Mouse (Mus musculus): ENCODE results near the gene Rsrc1. TPM values are rescaled to one million over a fixed set of nuclear protein-coding genes. Genes with fewer than 3 reads are reported as not detected.
A peak's percentile ranks its signal among the peaks of the same experiment; 100 is the strongest.
"Not testable (repeated sequence)": the region's sequence is repeated elsewhere in the genome, so short reads cannot be mapped to it uniquely, and the experiment has no call there.

The Rsrc1 gene
- total RNA-seq, 2 experiments from 2014 or later, result 28.5 to 29.4 TPM

DNA sequence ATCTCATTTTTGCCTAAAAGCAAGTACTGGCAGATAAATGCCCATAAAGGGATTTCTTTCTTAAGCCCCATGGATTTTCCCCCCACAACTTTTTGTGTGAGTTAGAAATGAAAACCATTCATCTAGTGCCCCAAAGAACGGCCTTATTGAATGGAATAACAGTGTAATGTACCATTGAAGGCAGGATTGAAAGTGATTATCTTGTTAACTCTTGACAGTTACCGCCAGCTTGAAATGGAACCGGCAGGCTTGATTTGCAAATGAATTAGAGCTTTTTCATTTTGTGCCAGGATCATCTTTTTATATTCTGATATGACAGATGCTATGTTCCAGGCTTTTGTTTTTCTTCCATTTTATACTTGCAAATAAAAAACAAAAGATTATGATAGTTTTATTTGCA lies 166.1 kb downstream of the Rsrc1 start:
- intact Hi-C loops (cut with DNase I), result no loop called here
- DNase-seq (ENCODE audit: extremely low spot score in 1 of 2, low spot score in 2 of 2), result no peak

DNA sequence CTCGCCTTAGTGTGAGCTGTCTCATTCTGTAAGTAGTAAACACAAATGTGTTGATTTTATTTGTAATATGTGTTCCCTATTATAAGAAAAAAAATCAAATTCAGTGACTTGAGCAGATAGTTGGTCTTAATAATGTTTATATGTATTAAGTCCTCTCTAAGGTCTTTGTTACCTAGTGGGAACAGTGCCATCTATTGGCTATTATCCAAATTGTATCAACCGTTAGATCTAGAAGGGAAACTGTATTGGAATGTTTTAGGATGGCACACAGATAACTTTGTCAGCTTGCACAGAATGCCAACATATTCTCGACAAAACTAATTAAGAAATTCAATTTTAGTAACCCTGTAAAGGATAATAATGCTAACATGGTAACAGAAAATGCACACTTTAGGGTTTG lies 216.0 kb downstream of the Rsrc1 start:
- intact Hi-C loops (cut with DNase I), result no loop called here
- no peak for DNase-seq (ENCODE audit: extremely low spot score in 1 of 2, low spot score in 2 of 2)

DNA sequence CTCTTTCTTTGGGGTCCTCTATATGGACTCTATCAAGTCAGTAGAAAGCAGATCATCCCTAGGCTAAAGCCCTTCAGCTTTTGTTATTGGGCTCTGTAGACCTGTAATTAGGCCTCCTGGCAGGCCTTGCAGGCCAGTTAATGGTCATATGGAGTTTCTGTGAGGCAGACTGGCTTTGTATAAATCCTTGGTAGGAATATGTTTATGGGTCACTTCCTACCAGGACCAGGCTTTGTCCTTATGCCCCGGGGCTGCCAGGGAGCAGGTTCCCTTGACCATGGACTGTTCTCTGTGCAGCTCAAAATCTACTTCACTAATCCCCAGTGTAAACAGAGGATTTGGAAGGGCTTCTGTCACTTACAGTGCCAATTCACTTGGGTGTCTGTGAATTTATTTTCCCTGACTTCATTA lies 231.9 kb downstream of the Rsrc1 start:
- no peak for DNase-seq (ENCODE audit: extremely low spot score in 1 of 2, low spot score in 2 of 2)
- intact Hi-C loops (cut with DNase I), result no loop called here

- no peak for DNase-seq (ENCODE audit: extremely low spot score in 1 of 2, low spot score in 2 of 2)
- intact Hi-C loops (cut with DNase I), result no loop called here
Observed at GRCm38 (mm10) chr3:67232617-67233241, 251.5 kb downstream of the Rsrc1 start.

DNA sequence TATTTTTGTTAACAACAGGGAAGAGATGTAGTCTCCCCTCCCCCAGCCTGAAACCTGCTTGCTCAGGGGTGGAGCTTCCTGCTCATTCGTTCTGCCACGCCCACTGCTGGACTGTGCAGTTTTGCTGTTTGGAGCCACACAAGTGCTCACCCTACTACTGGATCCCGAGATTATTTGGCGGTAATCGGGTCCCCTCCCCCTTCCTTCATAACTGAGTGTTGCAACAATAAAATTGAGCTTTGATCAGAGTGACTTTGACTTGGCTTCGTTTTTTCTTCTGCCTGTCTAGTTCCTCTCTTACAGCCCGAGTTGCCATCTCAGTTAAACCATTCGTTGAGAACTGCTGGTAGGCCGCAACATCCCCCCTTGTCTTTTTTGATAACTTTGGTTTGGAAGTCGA lies 261.3 kb downstream of the Rsrc1 start:
- intact Hi-C loops (cut with DNase I), result not testable (repeated sequence)
- peak in 1 of 2 experiments; percentile 16 for DNase-seq (ENCODE audit: extremely low spot score in 1 of 2, low spot score in 2 of 2)

- DNase-seq (ENCODE audit: extremely low spot score in 1 of 2, low spot score in 2 of 2), result no peak
- intact Hi-C loops (cut with DNase I), result loop anchor here (5.0 to 10.0 kb wide), 2 partner anchors 283 to 855 kb away; partner anchors contain the start of genes Rsrc1 and Shox2
Observed at GRCm38 (mm10) chr3:67267448-67267847, 286.3 kb downstream of the Rsrc1 start.

- no peak for DNase-seq (ENCODE audit: extremely low spot score in 1 of 2, low spot score in 2 of 2)
- intact Hi-C loops (cut with DNase I), result no loop called here
Observed at GRCm38 (mm10) chr3:67279781-67280180, 298.6 kb downstream of the Rsrc1 start.

DNA sequence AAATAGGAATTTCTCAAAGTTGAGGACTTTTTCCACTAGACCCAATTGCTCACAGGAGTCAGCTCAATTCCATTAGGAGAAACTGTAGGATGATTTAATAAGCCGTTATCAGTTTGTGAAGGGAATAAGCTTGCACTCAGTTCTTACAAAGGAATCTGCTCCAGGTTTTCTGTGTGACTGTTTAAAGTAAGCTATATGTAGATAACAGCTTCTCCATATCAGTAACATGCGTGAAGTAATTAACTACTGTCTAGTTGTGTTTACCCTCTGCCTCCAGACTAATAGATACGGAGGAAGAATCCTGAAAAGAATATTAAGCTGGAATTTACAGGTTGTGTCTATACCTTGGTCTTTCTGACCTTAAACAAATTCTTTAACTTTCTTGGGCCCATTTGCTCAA lies 299.1 kb downstream of the Rsrc1 start:
- no peak for DNase-seq (ENCODE audit: extremely low spot score in 1 of 2, low spot score in 2 of 2)
- intact Hi-C loops (cut with DNase I), result no loop called here

DNA sequence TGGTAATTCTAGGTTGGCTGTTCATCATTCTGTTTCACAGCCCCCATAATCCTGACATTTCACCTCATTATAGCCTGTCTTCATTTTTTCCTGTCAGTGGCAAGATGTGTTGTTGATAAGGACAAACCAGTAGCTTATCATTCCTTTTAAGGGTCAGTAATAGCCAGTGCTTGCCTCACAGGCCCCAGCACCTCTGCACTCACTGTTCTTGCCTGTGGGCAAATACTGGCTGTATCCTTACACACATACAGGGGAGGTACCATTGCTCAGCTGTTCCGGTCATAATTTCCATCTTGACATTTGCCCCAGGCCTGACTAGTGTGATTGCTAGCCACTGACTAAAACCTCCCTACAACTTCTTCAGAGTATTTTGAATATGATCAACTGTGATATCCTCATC lies 302.8 kb downstream of the Rsrc1 start:
- DNase-seq (ENCODE audit: extremely low spot score in 1 of 2, low spot score in 2 of 2), result no peak
- intact Hi-C loops (cut with DNase I), result no loop called here

DNA sequence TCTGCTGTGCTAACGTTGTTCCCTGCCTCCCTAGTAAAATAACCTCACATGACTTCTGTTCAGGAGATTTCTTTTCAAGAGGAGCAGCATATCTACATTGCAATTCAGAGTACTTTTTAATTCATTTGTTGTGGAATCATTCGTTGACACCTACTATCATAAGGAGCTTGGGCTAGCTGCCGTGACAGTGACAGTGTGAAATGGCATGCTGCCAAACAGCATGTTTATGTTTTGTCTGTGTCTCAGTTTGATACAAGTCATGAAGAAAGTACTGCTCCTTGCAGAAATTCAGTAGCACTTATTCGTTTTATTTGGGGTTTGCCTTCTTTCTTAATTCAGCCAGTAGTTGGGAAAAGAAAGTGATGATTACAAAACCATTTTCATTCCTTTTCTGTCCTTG lies 303.7 kb downstream of the Rsrc1 start:
- peak in 1 of 2 experiments; percentile 20 for DNase-seq (ENCODE audit: extremely low spot score in 1 of 2, low spot score in 2 of 2)
- intact Hi-C loops (cut with DNase I), result no loop called here

- intact Hi-C loops (cut with DNase I), result no loop called here
- DNase-seq (ENCODE audit: extremely low spot score in 1 of 2, low spot score in 2 of 2), result no peak
Observed at GRCm38 (mm10) chr3:67288664-67289063, 307.5 kb downstream of the Rsrc1 start.

GRCm38 (mm10) chr3:67289482-67289881 lies 308.3 kb downstream of the Rsrc1 start:
- DNase-seq (ENCODE audit: extremely low spot score in 1 of 2, low spot score in 2 of 2), result no peak
- intact Hi-C loops (cut with DNase I), result no loop called here

GRCm38 (mm10) chr3:67308725-67309124 lies 327.5 kb downstream of the Rsrc1 start:
- DNase-seq (ENCODE audit: extremely low spot score in 1 of 2, low spot score in 2 of 2), result no peak
- intact Hi-C loops (cut with DNase I), result no loop called here

DNA sequence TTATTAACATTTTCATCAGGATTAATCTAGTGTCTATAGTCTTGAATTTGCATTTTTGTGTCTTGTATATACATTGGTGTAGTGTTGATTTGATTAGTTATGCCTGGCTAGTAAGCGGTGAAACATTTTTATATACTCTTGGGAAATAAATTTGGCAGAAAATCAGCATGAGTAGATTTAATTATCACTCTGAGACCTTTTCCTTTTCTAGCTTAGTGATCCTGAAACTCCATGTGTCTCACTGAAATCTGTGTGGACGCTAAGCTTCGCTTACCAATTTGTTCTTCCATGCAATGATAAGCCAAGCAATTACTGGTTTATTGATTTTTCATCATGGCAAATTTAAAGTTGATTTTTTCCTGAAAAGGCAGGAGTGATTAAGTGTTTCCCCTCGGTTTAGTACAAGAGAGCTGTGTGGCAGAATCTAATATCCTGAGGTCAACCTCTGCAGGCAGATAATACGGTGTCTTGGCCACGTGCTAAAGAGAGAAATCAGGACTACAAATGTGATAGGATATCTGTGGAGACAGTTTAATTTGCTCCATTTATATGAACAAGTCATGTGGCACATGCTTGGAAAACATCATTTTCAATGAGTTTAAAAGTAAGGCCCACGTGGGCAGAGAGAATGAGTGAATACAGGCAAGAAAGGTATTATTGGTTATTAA lies 328.6 kb downstream of the Rsrc1 start:
- intact Hi-C loops (cut with DNase I), result no loop called here
- DNase-seq (ENCODE audit: extremely low spot score in 1 of 2, low spot score in 2 of 2), result no peak

DNA sequence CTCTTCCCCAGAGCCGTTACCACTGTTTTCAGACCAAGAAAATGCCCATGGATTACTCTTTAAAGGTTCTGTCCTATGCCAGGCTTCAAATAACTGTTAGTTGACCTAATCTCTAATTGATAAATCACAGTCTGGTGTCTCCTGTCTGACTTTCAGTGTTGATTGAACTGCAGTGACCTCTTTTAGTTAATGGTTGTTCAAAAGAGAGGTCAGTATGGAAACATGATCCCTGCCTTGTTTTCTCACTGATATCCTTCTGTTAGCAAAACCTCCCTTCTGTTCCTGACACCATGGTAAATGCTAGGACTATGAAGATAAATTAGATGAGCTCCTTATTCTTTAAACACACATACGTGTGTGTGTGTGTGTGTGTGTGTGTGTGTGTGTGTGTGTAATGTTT lies 330.2 kb downstream of the Rsrc1 start:
- intact Hi-C loops (cut with DNase I), result no loop called here
- no peak for DNase-seq (ENCODE audit: extremely low spot score in 1 of 2, low spot score in 2 of 2)

- no peak for DNase-seq (ENCODE audit: extremely low spot score in 1 of 2, low spot score in 2 of 2)
- intact Hi-C loops (cut with DNase I), result no loop called here
Observed at GRCm38 (mm10) chr3:67322422-67322821, 341.2 kb downstream of the Rsrc1 start.

GRCm38 (mm10) chr3:67339558-67339957 lies 358.4 kb downstream of the Rsrc1 start:
- DNase-seq (ENCODE audit: extremely low spot score in 1 of 2, low spot score in 2 of 2), result no peak
- intact Hi-C loops (cut with DNase I), result no loop called here

DNA sequence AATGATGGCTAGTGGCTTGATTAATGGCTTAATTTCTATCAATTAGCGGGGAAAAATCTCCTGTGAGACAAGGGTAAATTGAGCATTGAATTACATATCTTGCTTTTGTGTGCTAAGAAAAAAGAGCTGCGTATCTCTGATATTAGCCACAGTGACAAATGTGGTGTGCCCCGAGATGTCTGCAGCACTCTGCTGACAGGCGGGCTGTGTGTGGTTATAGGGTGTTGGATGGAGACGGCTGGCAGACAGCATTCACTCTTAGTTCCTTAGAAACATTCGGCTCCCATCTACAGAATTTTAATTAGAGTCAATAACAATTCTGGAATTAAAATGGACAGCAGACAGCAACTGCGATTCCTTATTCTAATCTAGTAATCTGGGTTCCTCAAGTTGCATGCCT lies 359.7 kb downstream of the Rsrc1 start:
- intact Hi-C loops (cut with DNase I), result loop anchor here (5.0 to 10.0 kb wide), 3 partner anchors 356 to 1336 kb away; partner anchors contain the start of genes Rsrc1 and Shox2
- DNase-seq (ENCODE audit: extremely low spot score in 1 of 2, low spot score in 2 of 2), result no peak

DNA sequence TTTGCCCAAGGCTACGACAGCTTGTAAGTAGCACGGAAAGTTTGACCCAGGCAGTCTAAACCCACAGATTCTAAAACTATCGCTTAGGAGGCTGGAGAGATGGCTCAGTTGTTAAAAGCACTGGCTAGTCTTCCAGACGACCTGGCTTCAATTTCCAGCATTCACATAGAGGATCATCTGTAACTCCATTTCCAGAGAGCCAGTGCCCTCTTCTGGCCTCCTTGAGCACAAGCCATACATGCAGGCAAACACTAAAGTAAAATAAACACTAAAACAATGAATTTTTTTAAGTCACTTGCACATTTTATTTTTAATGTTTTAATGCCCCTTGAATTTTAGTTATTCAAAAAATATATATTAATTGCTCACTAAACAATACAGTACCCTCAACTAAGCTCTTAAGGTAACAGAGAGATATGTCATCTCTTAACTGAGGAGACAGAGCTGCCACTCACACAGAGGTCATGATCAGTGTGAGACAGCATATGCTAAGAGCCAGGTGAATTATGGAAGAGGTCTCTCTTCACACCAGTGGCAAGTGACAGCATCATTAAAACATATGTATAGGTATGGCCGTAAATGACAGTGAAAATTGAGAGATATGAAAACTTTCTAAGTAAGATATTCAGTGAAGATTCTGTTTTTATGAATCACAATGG lies 361.9 kb downstream of the Rsrc1 start:
- DNase-seq (ENCODE audit: extremely low spot score in 1 of 2, low spot score in 2 of 2), result no peak
- intact Hi-C loops (cut with DNase I), result loop anchor here (2.0 to 10.0 kb wide), 4 partner anchors 358 to 1338 kb away; partner anchors contain the start of genes Rsrc1 and Shox2

- intact Hi-C loops (cut with DNase I), result loop anchor here (5.0 to 10.0 kb wide), 3 partner anchors 360 to 1340 kb away; partner anchors contain the start of genes Rsrc1 and Shox2
- DNase-seq (ENCODE audit: extremely low spot score in 1 of 2, low spot score in 2 of 2), result peak; percentile 44 to 50
Observed at GRCm38 (mm10) chr3:67344599-67344998, 363.4 kb downstream of the Rsrc1 start.

Measured in left cerebral cortex, postnatal 10 days (tissue).